Mouse (Mus musculus): Measurements from ENCODE around the gene Srrm4.

The Srrm4 gene

DNA sequence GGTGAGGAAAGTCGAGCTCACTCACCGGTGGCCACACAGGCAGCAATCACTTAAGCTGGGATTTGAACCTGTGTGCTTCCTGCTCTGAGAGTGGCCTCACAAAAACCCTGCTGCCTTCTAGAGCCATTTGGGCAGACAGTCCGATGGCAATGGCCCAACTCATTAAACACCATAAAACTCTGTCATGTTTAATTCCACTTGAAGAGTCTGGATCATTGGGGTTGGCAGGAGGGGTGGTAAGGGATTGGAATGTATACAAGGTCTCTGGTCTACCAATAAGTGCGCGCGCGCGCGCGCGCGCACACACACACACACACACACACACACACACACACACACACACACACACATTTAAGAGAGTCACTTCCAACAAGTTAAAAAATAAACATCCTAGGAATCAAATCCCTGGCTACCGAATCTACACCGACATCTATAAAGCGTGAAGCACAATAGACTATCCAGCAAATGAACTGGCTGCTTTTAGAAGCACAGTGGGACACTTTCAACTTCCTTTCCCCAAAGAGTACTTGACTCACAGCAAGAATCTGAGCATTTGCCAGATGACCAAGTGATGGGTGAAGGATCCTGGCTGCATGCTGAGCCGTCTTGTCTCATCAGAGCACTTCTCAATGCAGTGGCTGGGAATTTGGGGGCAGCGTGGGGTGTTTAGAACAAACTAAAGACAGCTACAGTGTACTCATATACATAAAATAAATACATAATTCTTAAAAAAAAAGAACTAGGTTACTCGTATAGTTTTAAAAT, 112.8 kb downstream of the Srrm4 start:
- H3K4me1 ChIP-seq (replicated peaks; ENCODE audit: low read depth, low read length), result peaks cover 20% of the 10 kb centered on the region
- peaks cover 15% of the 10 kb centered on the region; the same call in 1 of the 2 replicates for H3K27me3 ChIP-seq (ENCODE audit: insufficient read depth, low read length)
- TF ChIP-seq NANOG (IDR thresholded peaks at IDR 0.05; ENCODE audit: borderline replicate concordance, low read length) (no peak), POU5F1 (IDR thresholded peaks at IDR 0.05; ENCODE audit: borderline replicate concordance, low read length) (no peak), CTCF (conservative IDR thresholded peaks at IDR 0.05; ENCODE audit: low read length) (no peak)
- no peaks in the 10 kb centered on the region for H3K36me3 ChIP-seq (ENCODE audit: insufficient read depth, low read length)
- no peak overlapping the region for H3K4me3 ChIP-seq (replicated peaks; ENCODE audit: low read length)
- no peaks in the 10 kb centered on the region for H3K9me3 ChIP-seq (ENCODE audit: low read length)

DNA sequence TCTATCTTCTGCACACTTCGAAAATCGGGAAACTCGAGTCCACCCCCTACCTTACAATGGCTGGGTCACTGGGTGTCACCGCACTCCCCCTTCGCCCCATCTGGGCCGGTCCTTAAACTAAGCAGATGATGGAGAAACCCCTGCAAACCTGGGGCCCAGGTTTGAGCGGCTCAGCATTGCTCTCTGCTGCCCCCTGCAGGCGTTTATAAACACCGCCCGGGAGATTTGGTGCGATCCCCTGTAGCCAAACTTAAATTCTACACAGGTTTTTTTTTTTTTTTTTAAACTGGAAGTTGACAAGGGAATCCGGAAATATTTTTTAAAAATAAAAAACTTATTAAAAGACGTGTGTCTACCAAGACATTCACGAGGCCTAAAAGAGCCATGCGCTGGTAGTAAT, 115.6 kb downstream of the Srrm4 start:
- Histone ChIP-seq H3K4me3 (replicated peaks; ENCODE audit: low read length) (no peak overlapping the region), H3K4me1 (replicated peaks; ENCODE audit: low read depth, low read length) (peaks cover 18% of the 10 kb centered on the region), H3K36me3 (ENCODE audit: insufficient read depth, low read length) (no peaks in the 10 kb centered on the region), H3K27me3 (ENCODE audit: insufficient read depth, low read length) (peaks cover 20% of the 10 kb centered on the region; the same call in 1 of the 2 replicates), H3K9me3 (ENCODE audit: low read length) (no peaks in the 10 kb centered on the region)
- TF ChIP-seq CTCF (conservative IDR thresholded peaks at IDR 0.05; ENCODE audit: low read length) (peak; percentile 97), POU5F1 (IDR thresholded peaks at IDR 0.05; ENCODE audit: borderline replicate concordance, low read length) (no peak)

DNA sequence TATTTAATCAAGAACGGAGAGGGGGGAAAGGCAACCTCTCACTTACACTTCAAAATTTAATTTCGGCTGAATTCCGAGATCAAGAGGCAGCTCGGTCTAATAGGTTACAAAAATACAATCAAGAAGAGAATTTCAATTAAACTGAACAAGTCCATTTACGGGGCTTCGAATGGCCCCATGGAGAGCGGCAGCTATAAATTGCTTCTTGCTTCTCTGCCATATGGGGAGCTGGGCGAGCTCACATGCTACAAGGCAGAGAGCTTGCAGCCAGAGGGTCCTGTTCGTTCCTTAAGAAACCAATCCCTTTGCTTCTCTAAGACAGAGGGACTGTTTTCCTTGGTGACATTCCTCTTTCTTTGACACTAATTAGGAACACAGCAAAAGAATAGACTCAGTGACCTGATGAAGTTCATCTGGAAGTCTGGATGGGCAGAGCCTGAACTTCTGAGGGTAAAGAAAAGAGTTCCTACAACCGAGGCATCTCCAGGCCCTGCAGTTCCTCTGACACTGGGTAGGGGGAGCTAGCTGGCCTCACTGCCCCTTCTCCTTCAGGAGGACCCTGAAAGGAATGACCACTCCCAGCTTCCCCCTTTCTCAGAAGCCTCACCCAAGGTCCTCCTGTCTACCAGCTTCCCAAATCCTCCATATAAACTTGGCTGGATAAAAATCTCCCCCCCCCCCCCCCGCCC, 130.1 kb downstream of the Srrm4 start:
- Histone ChIP-seq H3K4me3 (replicated peaks; ENCODE audit: low read length) (no peak overlapping the region), H3K27me3 (ENCODE audit: insufficient read depth, low read length) (peaks cover 2% of the 10 kb centered on the region; the same call in 1 of the 2 replicates), H3K9me3 (ENCODE audit: low read length) (no peaks in the 10 kb centered on the region), H3K36me3 (ENCODE audit: insufficient read depth, low read length) (no peaks in the 10 kb centered on the region), H3K4me1 (replicated peaks; ENCODE audit: low read depth, low read length) (peaks cover 22% of the 10 kb centered on the region)
- TF ChIP-seq NANOG (IDR thresholded peaks at IDR 0.05; ENCODE audit: borderline replicate concordance, low read length), result no peak
- peak; percentile 99 for TF ChIP-seq CTCF (conservative IDR thresholded peaks at IDR 0.05; ENCODE audit: low read length)
- no peak for TF ChIP-seq POU5F1 (IDR thresholded peaks at IDR 0.05; ENCODE audit: borderline replicate concordance, low read length)

DNA sequence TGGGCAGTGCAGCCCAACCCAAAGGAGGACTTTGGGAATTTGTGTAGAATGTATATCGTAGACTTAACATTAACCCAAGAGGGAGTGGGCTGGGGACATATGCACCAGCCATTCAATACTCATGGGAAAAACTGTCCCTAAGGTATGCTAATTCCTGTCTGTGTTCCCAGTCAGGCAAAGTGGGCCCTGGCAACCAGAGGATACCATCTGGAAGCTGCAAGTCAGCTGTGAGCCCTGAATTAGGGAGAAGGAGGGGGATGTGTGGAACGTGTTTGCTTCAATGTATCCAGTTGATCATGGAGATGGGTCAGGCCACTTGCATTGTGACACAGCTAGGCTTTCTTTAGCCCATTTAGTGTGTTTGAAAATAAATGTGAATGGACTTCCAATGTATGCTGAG, 131.6 kb downstream of the Srrm4 start:
- Histone ChIP-seq H3K9me3 (ENCODE audit: low read length) (no peaks in the 10 kb centered on the region), H3K4me1 (replicated peaks; ENCODE audit: low read depth, low read length) (peaks cover 36% of the 10 kb centered on the region), H3K4me3 (replicated peaks; ENCODE audit: low read length) (no peak overlapping the region), H3K36me3 (ENCODE audit: insufficient read depth, low read length) (no peaks in the 10 kb centered on the region), H3K27me3 (ENCODE audit: insufficient read depth, low read length) (peaks cover 4% of the 10 kb centered on the region; the same call in 1 of the 2 replicates)
- TF ChIP-seq CTCF (conservative IDR thresholded peaks at IDR 0.05; ENCODE audit: low read length) (no peak), POU5F1 (IDR thresholded peaks at IDR 0.05; ENCODE audit: borderline replicate concordance, low read length) (no peak), NANOG (IDR thresholded peaks at IDR 0.05; ENCODE audit: borderline replicate concordance, low read length) (no peak)

DNA sequence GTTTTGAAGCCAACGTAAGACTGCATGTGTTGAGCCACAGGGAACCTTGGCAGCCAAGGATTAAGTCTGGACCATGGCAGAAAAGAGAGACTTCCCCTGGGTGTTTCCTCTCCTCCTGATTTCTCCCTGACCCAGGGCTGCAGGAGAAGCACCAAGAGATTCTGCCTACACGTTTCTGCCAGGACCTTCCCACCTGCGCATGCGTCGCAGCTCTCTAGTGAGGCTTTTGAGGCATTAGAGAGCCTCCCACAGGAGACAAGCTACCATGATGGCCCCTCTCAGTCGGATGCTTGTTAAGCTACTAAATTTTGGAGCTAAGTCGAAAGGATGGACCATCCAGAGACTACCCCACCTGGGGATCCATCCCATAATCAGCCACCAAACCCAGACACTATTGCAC, 133.8 kb downstream of the Srrm4 start:
- TF ChIP-seq CTCF (conservative IDR thresholded peaks at IDR 0.05; ENCODE audit: low read length) (no peak), NANOG (IDR thresholded peaks at IDR 0.05; ENCODE audit: borderline replicate concordance, low read length) (no peak), POU5F1 (IDR thresholded peaks at IDR 0.05; ENCODE audit: borderline replicate concordance, low read length) (no peak)
- Histone ChIP-seq H3K27me3 (ENCODE audit: insufficient read depth, low read length) (peaks cover 4% of the 10 kb centered on the region; the same call in 1 of the 2 replicates), H3K4me3 (replicated peaks; ENCODE audit: low read length) (no peak overlapping the region), H3K36me3 (ENCODE audit: insufficient read depth, low read length) (no peaks in the 10 kb centered on the region), H3K4me1 (replicated peaks; ENCODE audit: low read depth, low read length) (peaks cover 56% of the 10 kb centered on the region), H3K9me3 (ENCODE audit: low read length) (no peaks in the 10 kb centered on the region)

DNA sequence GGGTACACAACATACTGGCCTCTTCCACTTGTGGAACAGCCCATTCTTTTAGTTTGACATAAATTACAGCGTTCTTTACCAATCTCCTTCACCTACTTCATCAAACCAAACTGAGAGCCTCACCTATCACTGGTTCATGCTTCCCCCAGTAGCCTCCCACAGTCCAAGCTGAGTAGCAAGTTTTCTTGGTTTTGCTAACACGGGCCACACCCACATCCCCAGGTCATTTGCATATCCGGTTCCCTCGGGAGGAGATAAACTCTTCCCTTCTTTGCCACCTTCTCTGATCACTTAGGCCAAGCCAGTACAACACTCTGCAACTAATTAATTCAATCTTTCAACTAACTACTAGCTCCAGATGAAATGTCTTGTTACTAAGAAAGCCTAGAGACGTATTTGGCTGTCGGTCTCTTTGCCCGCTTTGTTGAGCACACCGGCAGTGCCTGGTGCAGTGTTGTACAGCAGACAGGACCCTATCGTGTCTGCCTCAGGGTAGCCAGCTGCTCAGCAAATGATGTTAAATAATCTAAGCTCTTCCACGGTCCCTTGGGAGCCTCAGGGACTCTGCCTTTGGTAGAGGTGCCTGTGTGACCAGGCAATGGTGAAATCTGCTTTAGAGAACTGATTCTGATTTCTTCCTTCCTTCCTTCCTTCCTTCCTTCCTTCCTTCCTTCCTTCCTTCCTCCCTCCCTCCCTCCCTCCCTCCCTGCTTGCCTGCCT, 134.7 kb downstream of the Srrm4 start:
- Histone ChIP-seq H3K36me3 (ENCODE audit: insufficient read depth, low read length) (no peaks in the 10 kb centered on the region), H3K9me3 (ENCODE audit: low read length) (no peaks in the 10 kb centered on the region), H3K27me3 (ENCODE audit: insufficient read depth, low read length) (peaks cover 4% of the 10 kb centered on the region; the same call in 1 of the 2 replicates), H3K4me3 (replicated peaks; ENCODE audit: low read length) (peak overlapping the region; percentile 32; the same call in 1 of the 2 replicates), H3K4me1 (replicated peaks; ENCODE audit: low read depth, low read length) (peaks cover 61% of the 10 kb centered on the region)
- TF ChIP-seq POU5F1 (IDR thresholded peaks at IDR 0.05; ENCODE audit: borderline replicate concordance, low read length), result peak; percentile 39; the same call in 1 of the 2 replicates
- TF ChIP-seq NANOG (IDR thresholded peaks at IDR 0.05; ENCODE audit: borderline replicate concordance, low read length), result no peak

DNA sequence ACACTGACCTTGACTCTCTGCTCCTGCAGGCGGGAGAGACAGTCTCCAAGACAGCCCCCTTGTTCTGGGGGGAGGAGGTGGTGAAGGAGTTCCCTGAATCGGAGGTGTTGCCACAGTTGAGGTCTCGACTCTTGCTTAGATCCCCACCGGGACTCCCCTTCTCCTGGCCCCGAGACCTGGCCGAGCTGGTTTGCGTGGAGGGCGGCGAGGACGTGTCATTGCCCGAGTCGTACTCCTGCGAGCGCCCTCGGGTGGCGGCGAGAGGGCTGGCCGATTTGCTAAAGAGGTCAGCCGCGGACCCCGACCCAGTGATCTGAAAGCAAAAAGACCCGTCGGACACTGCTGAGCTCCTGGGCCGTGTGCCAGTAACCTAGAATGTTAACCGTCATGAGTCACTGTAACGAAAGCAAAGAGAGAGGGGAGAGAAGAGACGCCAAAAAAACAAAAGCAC, 138.2 kb downstream of the Srrm4 start:
- Histone ChIP-seq H3K36me3 (ENCODE audit: insufficient read depth, low read length) (no peaks in the 10 kb centered on the region), H3K27me3 (ENCODE audit: insufficient read depth, low read length) (peaks cover 2% of the 10 kb centered on the region; the same call in 1 of the 2 replicates), H3K4me1 (replicated peaks; ENCODE audit: low read depth, low read length) (peaks cover 85% of the 10 kb centered on the region), H3K9me3 (ENCODE audit: low read length) (no peaks in the 10 kb centered on the region), H3K4me3 (replicated peaks; ENCODE audit: low read length) (peak overlapping the region; percentile 50)
- TF ChIP-seq CTCF (conservative IDR thresholded peaks at IDR 0.05; ENCODE audit: low read length) (no peak), POU5F1 (IDR thresholded peaks at IDR 0.05; ENCODE audit: borderline replicate concordance, low read length) (no peak), NANOG (IDR thresholded peaks at IDR 0.05; ENCODE audit: borderline replicate concordance, low read length) (no peak)

DNA sequence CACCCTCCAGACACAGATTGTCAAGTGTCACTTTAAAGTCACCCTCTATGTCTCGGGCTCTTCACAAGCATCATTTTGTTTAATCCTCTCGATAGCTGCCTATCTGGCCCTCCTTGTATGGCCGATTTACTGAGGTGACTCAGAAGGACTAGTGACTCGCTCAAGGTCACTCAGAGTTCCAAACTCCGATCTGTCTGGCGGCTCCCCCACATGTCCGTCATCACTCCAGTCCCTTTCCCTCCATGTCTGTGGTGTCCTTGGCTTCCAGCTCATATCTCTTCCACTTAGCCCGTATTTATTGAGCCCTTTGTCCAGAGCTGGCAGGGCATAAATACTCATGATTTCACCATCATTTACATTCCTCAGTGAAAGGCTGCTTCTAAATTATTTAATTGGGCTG, 140.7 kb downstream of the Srrm4 start:
- TF ChIP-seq NANOG (IDR thresholded peaks at IDR 0.05; ENCODE audit: borderline replicate concordance, low read length), result no peak
- TF ChIP-seq POU5F1 (IDR thresholded peaks at IDR 0.05; ENCODE audit: borderline replicate concordance, low read length), result no peak
- H3K36me3 ChIP-seq (ENCODE audit: insufficient read depth, low read length), result no peaks in the 10 kb centered on the region
- H3K9me3 ChIP-seq (ENCODE audit: low read length), result no peaks in the 10 kb centered on the region
- peaks cover 89% of the 10 kb centered on the region for H3K4me1 ChIP-seq (replicated peaks; ENCODE audit: low read depth, low read length)
- no peak overlapping the region for H3K4me3 ChIP-seq (replicated peaks; ENCODE audit: low read length)
- H3K27me3 ChIP-seq (ENCODE audit: insufficient read depth, low read length), result peaks cover 2% of the 10 kb centered on the region; the same call in 1 of the 2 replicates

All from E14TG2a.4 (cell line).